Mouse (Mus musculus) midbrain, embryonic 14.5 days (tissue): ENCODE data around the gene Trem2. TPM values are rescaled to one million over a fixed set of nuclear protein-coding genes. Genes with fewer than 3 reads are reported as not detected.
"Not testable (repeated sequence)": the region's sequence is repeated elsewhere in the genome, so short reads cannot be mapped to it uniquely, and the experiment has no call there.

Experiments used
- ATAC-seq: fragments of 200-750 bp; cut with Nextera tagmentation; 2 replicates; pipeline ENCODE4 v1.8.0; 2017; ENCODE audit warnings: moderate number of reproducible peaks, moderate library complexity; ENCODE audit not compliant: low FRiP score, low TSS enrichment
- DNase-seq: peaks from one replicate; pipeline ENCODE4 v3.0.0-alpha.2; 2015
- H3K27ac ChIP-seq: fragments of 300-500 bp; sonication (generic); replicated peaks from 2 replicates; pipeline ENCODE4 v1.5.1; 2014; ENCODE audit warnings: mild to moderate bottlenecking, low read depth, low read length, moderate library complexity
- H3K27me3 ChIP-seq: fragments of 300-500 bp; sonication (generic); 2 replicates; pipeline ENCODE4 v1.6.1; 2014; ENCODE audit warnings: low read length, control low read depth, mixed read lengths; ENCODE audit not compliant: control insufficient read depth, insufficient read depth
- H3K36me3 ChIP-seq: fragments of 300-500 bp; sonication (generic); 2 replicates; pipeline ENCODE4 v1.6.1; 2014; ENCODE audit warnings: low read length, control low read depth; ENCODE audit not compliant: control insufficient read depth, insufficient read depth
- H3K4me1 ChIP-seq: fragments of 300-500 bp; sonication (generic); 2 replicates; pipeline ENCODE4 v1.6.1; 2014; ENCODE audit warnings: mild to moderate bottlenecking, antibody characterized with exemption, low read length, control low read depth; ENCODE audit not compliant: control insufficient read depth, insufficient read depth
- H3K4me2 ChIP-seq: fragments of 300-500 bp; sonication (generic); 2 replicates; pipeline ENCODE4 v1.6.1; 2014; ENCODE audit warnings: mild to moderate bottlenecking, low read length, moderate library complexity
- H3K4me3 ChIP-seq: fragments of 300-500 bp; sonication (generic); replicated peaks from 2 replicates; pipeline ENCODE4 v1.5.1; 2014; ENCODE audit warnings: low read depth, low read length
- H3K9ac ChIP-seq: fragments of 300-500 bp; sonication (generic); replicated peaks from 2 replicates; pipeline ENCODE4 v1.6.1; 2014; ENCODE audit warnings: mild to moderate bottlenecking, low read length, moderate library complexity
- H3K9me3 ChIP-seq: fragments of 300-500 bp; sonication (generic); 2 replicates; pipeline ENCODE4 v1.6.1; 2016; ENCODE audit warnings: low read length, control low read depth, mixed read lengths; ENCODE audit not compliant: control insufficient read depth
- WGBS: fragments of 180-500 bp; shearing (Covaris S2); extraction: QIAGEN DNeasy Blood & Tissue Kit; methylation state at CpG from one replicate; pipeline ENCODE4 v1.1.7; 2014; 5-methylcytosine and 5-hydroxymethylcytosine counted together
- polyA plus RNA-seq: library from polyadenylated mRNA; unstranded; fragments of >200 nt; fragmentation: Nextera tagmentation; extraction: Ambion mirVana; gene quantifications from 2 replicates; pipeline ENCODE4 v1.2.1, GENCODE M21; 2014

Gene Trem2
- polyA plus RNA-seq, 1 experiment from 2014 or later, result 3.7 TPM

DNA sequence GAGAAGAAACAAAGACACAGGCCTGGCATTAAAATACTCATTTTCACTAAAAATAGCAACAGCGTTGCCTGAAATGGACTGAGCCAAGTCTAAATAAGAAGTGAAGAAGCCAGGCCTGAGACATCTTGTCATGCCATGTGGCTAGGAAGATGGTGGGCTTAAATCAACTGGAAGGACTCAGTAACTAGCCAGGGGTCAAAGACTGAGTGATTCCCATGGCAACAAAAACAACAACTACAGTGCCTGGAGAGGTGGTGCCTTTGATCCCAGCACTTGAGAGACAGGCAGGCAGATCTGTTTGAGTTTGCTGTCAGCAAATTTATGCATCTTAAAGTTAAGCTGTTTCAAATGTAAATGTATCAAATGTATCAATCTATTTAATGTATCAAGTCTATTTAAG is 5.9 kb upstream of the Trem2 start:
- no peak for ATAC-seq
- DNase-seq, result peak; percentile 19
- H3K4me3 ChIP-seq, result no peak overlapping the region

DNA sequence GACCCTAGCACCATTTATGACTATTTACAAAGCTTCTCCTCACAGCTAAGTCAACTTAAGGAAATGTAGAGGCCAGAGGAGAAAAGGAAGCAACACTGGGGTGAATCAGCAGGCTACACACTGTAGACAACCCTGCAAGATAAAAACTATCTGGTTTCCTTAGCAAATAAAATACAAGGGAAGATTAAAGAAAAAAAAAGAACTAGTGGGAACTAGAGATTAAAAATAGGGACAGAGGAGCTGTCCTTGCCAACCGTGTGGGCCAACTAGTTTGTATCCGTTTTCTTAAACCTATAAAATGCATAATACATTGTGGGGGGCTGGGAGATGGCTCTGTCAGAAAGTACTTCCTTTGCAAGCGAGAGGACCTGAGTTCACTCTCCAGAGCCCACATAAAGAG is 4.3 kb upstream of the Trem2 start:
- Histone ChIP-seq H3K4me2 (no peak overlapping the region), H3K27ac (no peak overlapping the region), H3K4me3 (no peak overlapping the region), H3K9me3 (no peaks in the 10 kb centered on the region), H3K9ac (no peak overlapping the region), H3K36me3 (no peaks in the 10 kb centered on the region), H3K4me1 (no peaks in the 10 kb centered on the region), H3K27me3 (no peaks in the 10 kb centered on the region)
- 83% methylated on average over 3 of the region's 3 CpGs for WGBS
- ATAC-seq (no peak), DNase-seq (no peak)

More for the DNA sequence above, 5.9 kb upstream of the Trem2 start:
- H3K4me1 ChIP-seq, result no peaks in the 10 kb centered on the region
- no peak overlapping the region for H3K4me2 ChIP-seq
- no peak overlapping the region for H3K9ac ChIP-seq
- no peak overlapping the region for H3K27ac ChIP-seq
- no peaks in the 10 kb centered on the region for H3K27me3 ChIP-seq
- 89% methylated on average over 1 of the region's 1 CpGs for WGBS
- no peaks in the 10 kb centered on the region for H3K9me3 ChIP-seq
- no peaks in the 10 kb centered on the region for H3K36me3 ChIP-seq

DNA sequence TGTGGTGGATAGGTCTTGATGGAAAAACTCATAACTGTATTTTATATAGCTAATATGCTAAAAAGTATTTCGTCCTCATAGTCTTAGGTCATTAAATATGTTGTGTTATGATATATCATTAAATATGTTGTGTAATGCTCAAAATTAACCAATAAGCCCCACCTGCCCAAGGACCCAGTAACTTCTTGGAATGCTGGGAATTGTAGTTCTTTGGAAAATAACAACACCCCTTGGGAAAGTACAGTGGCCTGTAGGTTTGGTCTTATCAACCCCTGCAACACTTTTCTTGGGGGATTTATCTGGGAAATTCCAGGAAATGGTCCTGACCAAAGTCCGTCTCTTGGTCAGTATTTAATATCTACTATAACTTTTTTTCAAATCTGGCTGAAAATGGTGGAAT is 3.1 kb upstream of the Trem2 start:
- Histone ChIP-seq H3K36me3 (no peaks in the 10 kb centered on the region), H3K4me1 (no peaks in the 10 kb centered on the region), H3K27ac (no peak overlapping the region), H3K4me2 (no peak overlapping the region), H3K27me3 (no peaks in the 10 kb centered on the region), H3K4me3 (no peak overlapping the region), H3K9ac (no peak overlapping the region), H3K9me3 (no peaks in the 10 kb centered on the region)
- WGBS, result 94% methylated on average over 2 of the region's 2 CpGs
- DNase-seq (no peak), ATAC-seq (no peak)

DNA sequence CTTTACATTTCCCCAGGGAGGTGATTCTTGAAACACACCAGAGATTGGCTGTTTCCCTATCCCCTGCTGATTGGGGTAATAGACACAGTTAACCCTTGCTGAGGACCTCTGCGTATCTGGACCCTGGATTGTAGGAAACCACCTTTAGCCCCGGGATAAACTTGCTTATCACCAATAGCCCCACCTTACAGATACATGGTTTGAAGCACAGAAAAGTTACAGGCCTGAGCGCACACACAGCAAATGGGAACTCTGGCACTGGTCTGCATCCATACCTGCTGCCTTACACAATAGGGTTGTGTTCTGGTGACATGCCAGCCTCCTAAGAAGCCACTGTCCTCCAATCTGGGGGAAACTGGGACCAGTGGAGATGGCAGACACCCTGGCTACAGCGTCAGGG is 377 bp upstream of the Trem2 start:
- no peak overlapping the region for H3K9ac ChIP-seq
- H3K4me1 ChIP-seq, result no peaks in the 10 kb centered on the region
- no peak overlapping the region for H3K27ac ChIP-seq
- ATAC-seq (no peak), DNase-seq (no peak)
- H3K9me3 ChIP-seq, result no peaks in the 10 kb centered on the region
- H3K27me3 ChIP-seq, result no peaks in the 10 kb centered on the region
- 86% methylated on average over 4 of the region's 4 CpGs for WGBS
- no peak overlapping the region for H3K4me2 ChIP-seq
- H3K4me3 ChIP-seq, result no peak overlapping the region
- H3K36me3 ChIP-seq, result no peaks in the 10 kb centered on the region

DNA sequence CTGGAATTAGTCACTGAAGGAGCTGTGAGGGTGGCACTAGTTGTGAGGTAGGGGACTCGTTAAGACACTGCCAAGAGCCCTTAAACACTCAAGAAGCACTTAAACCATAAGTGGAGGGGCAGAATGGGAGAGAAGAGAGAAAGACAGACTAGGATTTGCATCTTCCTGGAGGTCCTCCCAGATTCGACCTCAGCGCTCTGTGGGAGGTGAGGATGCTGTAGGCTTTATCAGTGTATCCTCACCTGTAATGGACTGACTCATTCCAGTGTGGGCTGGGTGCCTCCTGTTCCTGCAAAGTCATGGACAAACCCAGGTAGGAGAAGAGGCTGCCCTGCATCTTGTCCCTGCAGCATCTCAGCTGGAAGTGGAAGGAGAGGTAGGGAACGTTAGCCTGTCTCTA is 633 bp downstream of the Trem2 start:
- no peaks in the 10 kb centered on the region for H3K27me3 ChIP-seq
- H3K9me3 ChIP-seq, result no peaks in the 10 kb centered on the region
- no peaks in the 10 kb centered on the region for H3K4me1 ChIP-seq
- WGBS, result 72% methylated on average over 4 of the region's 4 CpGs
- DNase-seq (no peak), ATAC-seq (no peak)
- H3K9ac ChIP-seq, result no peak overlapping the region
- H3K36me3 ChIP-seq, result no peaks in the 10 kb centered on the region
- H3K4me3 ChIP-seq, result no peak overlapping the region
- no peak overlapping the region for H3K27ac ChIP-seq
- no peak overlapping the region for H3K4me2 ChIP-seq

DNA sequence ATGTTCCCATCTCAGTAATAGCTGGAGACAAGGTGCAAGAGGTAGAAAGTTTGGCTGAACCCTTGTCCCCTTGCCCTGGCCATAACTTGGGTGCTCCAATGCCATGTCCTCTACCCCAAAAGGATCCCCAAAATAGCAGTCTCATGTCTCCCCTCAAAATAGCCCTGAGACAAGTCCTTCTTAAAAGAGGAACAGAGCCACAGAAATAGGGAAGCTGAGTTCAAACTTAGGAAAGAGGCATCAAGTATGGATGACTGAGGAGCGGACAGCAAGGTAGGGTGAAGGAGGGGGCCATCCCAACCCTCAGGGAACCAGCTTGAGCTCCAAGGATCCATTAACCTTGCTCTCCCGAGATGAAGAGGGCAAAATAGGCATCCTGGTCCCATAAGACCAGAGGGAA is 1.1 kb downstream of the Trem2 start:
- H3K4me2 ChIP-seq, result no peak overlapping the region
- ATAC-seq, result no peak
- no peaks in the 10 kb centered on the region for H3K27me3 ChIP-seq
- H3K27ac ChIP-seq, result no peak overlapping the region
- no peaks in the 10 kb centered on the region for H3K36me3 ChIP-seq
- no peaks in the 10 kb centered on the region for H3K4me1 ChIP-seq
- 75% methylated on average over 2 of the region's 2 CpGs for WGBS
- no peak overlapping the region for H3K4me3 ChIP-seq
- DNase-seq, result no peak
- H3K9ac ChIP-seq, result no peak overlapping the region
- H3K9me3 ChIP-seq, result no peaks in the 10 kb centered on the region

DNA sequence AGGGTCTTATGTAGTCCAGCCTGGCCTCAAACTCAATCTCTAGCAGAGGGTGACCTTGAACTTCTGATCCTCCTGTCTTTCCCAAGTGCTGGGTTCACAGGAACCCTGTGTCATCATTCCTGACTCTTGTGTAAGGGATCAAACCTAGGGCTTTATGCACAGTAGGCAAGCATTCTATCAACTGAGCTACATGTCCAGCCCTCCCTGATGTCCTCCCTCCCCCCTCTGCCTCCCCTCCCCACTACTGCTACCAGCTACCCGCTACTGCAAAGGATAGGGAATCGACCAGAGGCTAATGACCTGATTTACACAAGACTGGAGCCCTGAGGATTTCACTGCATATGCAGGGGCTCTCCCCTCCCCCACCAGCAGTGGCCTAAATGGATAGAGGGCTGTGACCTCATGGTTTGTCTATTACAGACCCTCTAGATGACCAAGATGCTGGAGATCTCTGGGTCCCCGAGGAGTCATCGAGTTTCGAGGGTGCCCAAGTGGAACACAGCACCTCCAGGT is 4.5 kb downstream of the Trem2 start:
- no peaks in the 10 kb centered on the region for H3K4me1 ChIP-seq
- no peak overlapping the region for H3K4me2 ChIP-seq
- H3K4me3 ChIP-seq, result no peak overlapping the region
- H3K9me3 ChIP-seq, result no peaks in the 10 kb centered on the region
- H3K9ac ChIP-seq, result no peak overlapping the region
- no peak overlapping the region for H3K27ac ChIP-seq
- WGBS, result 76% methylated on average over 5 of the region's 5 CpGs
- DNase-seq, result no peak
- H3K27me3 ChIP-seq, result no peaks in the 10 kb centered on the region
- H3K36me3 ChIP-seq, result no peaks in the 10 kb centered on the region
- no peak for ATAC-seq

DNA sequence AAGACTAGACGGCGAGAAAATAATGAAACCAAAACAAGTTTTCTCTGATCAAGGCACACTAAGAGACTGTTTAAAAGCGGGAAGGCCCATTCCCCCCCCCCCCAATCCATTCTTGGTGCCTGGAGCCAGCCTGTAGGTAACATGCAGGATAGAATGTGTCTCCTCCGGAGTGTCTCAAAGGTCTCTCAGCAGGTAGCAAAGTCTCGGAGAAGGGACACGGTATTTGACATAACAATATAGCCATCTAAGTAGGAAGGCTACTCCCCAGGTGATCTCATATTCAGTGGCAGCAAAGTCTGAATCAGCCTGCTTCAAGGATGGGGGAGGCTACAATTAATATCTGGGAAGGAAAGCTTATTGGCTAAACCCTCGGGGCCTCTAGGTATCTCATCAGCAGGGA is 6.8 kb downstream of the Trem2 start:
- ATAC-seq, H3K4me3 ChIP-seq, H3K4me2 ChIP-seq, H3K9me3 ChIP-seq, H3K9ac ChIP-seq, DNase-seq, H3K36me3 ChIP-seq, H3K4me1 ChIP-seq, H3K27me3 ChIP-seq, H3K27ac ChIP-seq: not testable (repeated sequence)
- WGBS, result 59% methylated on average over 7 of the region's 7 CpGs

DNA sequence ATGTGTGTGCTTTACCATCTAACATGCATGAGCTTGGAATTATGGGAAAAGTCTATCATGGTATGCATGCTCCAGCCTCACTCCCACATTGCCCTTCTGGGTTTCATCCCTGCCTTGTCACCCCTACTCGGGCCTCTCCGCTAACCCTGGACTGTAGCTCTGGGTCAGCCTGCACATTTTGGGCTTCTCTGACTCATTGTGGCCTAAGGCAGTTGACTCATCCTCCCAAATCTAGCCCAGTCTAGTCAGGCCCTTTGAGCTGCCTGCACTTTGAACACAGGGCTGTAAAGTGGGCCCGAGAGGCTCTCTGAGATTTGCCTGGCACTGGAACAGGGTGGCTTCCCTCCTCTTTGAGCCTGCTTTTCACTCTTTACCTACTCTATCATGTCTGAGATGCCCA is 9.6 kb downstream of the Trem2 start:
- WGBS, result 83% methylated on average over 3 of the region's 3 CpGs

More for the DNA sequence above, 9.6 kb downstream of the Trem2 start:
- Histone ChIP-seq H3K9me3 (no peaks in the 10 kb centered on the region), H3K4me3 (no peak overlapping the region), H3K9ac (no peak overlapping the region), H3K27me3 (no peaks in the 10 kb centered on the region), H3K27ac (no peak overlapping the region), H3K4me2 (no peak overlapping the region), H3K36me3 (no peaks in the 10 kb centered on the region), H3K4me1 (no peaks in the 10 kb centered on the region)
- no peak for DNase-seq
- ATAC-seq, result no peak
